Mouse (Mus musculus) lung, adult 2 months (tissue): Measurements from ENCODE around the gene Otogl. TPM values are rescaled to one million over a fixed set of nuclear protein-coding genes. Genes with fewer than 3 reads are reported as not detected.
"Not testable (repeated sequence)": the region's sequence is repeated elsewhere in the genome, so short reads cannot be mapped to it uniquely, and the experiment has no call there.

Experiments used
- DNase-seq: peaks from one replicate; pipeline ENCODE4 v3.0.0; 2022
- H3K4me1 ChIP-seq: fragments of 200-500 bp; 2 replicates; pipeline ENCODE4 v1.6.1; 2011; ENCODE audit warnings: low read length; ENCODE audit not compliant: control insufficient read depth, insufficient read depth
- H3K4me3 ChIP-seq: fragments of 200-500 bp; replicated peaks from 2 replicates; pipeline ENCODE3; 2011; ENCODE audit warnings: low read depth, mild to moderate bottlenecking, control low read depth, low read length; ENCODE audit errors: extremely low read depth
- CTCF ChIP-seq: fragments of 200-500 bp; IDR thresholded peaks from 2 replicates; pipeline ENCODE4 v1.5.1; 2011; ENCODE audit warnings: mild to moderate bottlenecking, low read length, control low read depth; ENCODE audit not compliant: insufficient read depth
- POLR2A ChIP-seq: fragments of 200-500 bp; IDR thresholded peaks from 2 replicates; pipeline ENCODE4 v1.6.1; 2011; ENCODE audit warnings: low read depth, mild to moderate bottlenecking, control low read depth, low read length, borderline replicate concordance; ENCODE audit errors: extremely low read depth
- WGBS: fragments of 180-500 bp; shearing (Covaris S2); methylation state at CpG from one replicate; pipeline ENCODE4 v1.1.7; 2018; 5-methylcytosine and 5-hydroxymethylcytosine counted together
- polyA plus RNA-seq: library from polyadenylated mRNA; depleted of rRNA; stranded (reverse); fragments of >200 nt; gene quantifications from 2 replicates; pipeline ENCODE4 v1.2.3, GENCODE M21; 2012

Otogl gene
- polyA plus RNA-seq, 1 experiment: 0.06 TPM

DNA sequence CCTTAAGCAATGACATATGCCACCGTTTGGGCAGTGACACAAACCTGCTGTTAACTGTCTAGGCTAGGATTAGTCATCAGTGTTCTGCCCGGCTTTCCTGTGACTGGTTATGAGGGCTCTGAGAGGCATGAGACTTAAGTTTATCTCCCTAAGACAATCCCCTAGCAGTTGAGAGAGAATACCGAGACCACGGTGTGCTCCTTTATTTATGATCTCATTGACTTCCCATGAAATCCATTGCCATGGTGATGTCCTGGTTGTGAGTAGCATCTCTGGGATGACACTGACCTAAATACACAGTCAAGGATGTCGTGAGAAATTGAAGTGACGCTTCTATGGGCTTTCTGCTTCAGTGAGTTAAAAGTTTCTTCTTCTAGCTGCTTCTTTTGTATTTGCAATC, 82.8 kb downstream of the Otogl start:
- WGBS: 83% methylated on average over 6 of the region's 6 CpGs
- no peak for DNase-seq

DNA sequence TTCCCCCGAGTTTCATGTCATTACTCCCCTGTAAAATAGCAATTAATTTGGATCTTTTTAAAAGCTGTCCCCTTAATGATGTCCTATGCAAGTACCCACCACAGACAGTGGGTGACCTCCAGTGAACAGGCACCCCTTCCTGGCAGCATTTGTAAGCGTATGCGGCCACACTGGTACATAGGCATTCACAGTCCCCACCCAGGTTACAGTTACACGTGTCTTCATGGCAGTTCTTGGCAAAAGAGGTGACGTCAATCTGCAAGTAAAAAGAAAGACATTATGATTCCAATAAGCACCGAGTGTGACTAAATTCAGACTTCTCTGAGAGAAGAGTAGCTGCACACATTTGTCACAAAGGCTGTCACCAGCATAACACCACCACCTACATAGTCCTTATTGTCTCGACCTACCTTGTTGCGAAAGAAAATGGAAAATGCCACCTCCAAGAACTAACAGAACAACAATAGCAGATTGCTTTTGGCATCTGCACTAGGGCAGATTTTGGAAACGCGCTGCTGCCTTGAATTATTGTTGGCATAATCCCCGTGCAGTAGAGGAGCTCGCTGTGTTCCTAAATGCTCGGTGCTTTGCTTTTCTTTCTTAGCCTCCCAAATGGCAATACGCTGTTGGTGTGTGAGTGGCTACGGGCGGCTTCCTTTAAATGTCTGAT, 98.0 kb downstream of the Otogl start:
- WGBS: 86% methylated on average over 16 of the region's 16 CpGs
- Histone ChIP-seq H3K4me3 (no peak overlapping the region), H3K4me1 (no peaks in the 10 kb centered on the region)
- DNase-seq: no peak
- TF ChIP-seq POLR2A (no peak), CTCF (no peak)

More for the DNA sequence above, 82.8 kb downstream of the Otogl start:
- Histone ChIP-seq H3K4me1 (no peaks in the 10 kb centered on the region), H3K4me3 (no peak overlapping the region)
- TF ChIP-seq CTCF: no peak
- TF ChIP-seq POLR2A: no peak

DNA sequence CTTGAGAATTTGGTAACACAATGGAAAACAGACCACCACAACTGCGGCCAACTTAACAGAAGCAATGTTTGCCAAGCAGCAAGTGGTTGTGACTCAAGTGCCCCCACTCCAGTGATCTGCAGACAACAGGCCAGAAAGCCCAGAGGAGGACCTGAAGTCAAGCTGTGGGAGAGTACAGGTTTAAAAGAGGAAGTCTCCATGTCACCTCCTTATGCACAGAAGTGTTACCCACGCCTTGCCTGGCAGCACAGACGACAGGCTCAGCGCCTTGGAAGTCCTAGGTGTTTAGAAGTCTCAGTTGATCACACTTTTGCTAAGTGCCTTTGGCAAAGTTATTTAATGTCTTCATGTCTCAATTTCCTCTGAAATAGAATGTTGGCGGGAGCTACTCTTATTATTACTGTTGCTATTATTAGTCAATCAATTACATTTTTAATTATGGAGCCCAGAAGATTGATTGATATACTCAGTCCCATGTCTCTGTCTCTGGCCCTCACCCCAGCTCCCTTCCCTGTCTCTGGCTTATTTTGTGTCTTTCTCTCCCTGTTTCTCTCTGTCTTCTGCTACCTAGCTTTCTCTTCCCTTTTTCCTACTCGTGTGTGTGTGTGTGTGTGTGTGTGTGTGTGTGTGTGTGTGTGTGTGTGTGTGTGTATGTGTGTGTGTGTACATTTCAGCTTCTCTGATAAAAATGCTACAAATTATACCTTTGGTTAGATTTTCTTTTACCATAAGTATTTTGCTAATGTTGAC, 101.1 kb downstream of the Otogl start:
- WGBS: 54% methylated on average over 6 of the region's 6 CpGs

DNA sequence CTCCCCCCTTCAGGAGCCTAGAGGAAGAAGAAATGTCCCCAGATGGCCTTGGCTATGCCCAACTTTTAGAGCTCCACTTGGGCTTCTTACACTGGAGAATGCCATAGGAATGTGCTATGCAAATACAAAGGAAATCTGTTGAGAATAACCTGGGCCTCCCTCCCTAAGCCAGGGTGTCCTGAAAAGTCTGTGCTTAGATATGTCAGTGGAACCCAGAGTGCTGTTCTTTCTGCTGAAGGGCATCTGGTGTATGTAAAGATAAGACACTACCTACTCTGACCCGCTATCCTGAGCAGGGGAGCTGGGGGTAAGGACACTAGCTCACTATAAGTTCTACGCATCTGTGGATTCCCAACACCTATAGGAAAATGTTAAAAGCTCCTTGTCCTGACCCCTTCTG, 106.7 kb downstream of the Otogl start:
- no peak for DNase-seq
- H3K4me3 ChIP-seq: no peak overlapping the region
- 70% methylated on average over 2 of the region's 2 CpGs for WGBS
- no peaks in the 10 kb centered on the region for H3K4me1 ChIP-seq
- TF ChIP-seq CTCF (no peak), POLR2A (no peak)

More for the DNA sequence above, 101.1 kb downstream of the Otogl start:
- peak; percentile 3 for DNase-seq
- no peaks in the 10 kb centered on the region for H3K4me1 ChIP-seq
- TF ChIP-seq CTCF (no peak), POLR2A (no peak)
- no peak overlapping the region for H3K4me3 ChIP-seq

DNA sequence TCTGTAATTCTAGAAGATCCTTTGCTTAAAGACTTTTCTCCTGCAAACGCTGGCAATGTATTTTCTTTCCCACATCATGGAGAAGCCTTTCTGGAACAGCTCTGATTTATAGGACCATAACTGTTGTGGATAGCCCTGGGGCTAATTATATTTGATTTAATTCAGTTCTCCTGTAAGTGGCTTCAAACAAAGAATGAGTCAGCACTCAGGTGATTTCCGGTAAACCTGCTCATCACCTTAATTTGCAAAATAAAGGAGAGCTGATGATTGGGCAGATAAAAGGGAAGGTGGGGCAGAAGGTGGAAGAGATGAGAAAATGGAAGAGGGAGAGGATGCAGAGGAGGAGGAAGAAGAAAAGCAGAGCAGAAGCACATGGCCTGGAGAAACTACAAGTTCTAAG, 107.6 kb downstream of the Otogl start:
- not testable (repeated sequence) for H3K4me3 ChIP-seq, DNase-seq, H3K4me1 ChIP-seq
- 72% methylated on average over 2 of the region's 2 CpGs for WGBS

DNA sequence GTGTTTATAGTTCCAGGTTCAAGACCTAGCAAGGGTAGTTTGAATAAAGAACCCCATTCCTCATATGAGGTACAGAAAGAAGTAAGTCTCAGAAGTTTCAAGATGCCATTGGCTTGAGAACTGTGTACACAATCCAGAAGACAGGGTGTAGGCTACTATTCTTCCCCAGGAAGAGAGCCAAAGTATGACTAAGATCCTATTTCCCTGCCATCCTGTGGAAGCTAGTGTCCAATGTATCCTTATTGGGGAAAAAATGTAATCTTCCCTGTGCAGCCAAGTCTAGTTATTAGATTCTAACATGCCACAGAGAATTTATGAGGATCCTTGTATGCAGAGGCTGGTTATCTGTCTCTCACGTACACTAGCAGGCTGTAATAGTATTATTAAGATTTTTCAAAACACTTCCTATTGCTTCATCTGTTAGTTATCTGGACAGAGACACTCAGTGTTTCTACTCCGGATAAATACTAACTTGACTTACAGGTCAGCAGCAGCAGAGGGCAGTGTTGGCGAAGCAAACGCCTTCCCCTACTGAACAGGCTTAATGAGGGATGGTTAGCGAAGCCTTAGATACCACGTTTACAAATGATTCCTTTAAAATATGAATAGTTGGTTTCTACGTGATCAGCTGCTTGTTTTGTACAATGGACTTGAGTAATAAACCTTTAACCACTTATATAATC, 112.1 kb downstream of the Otogl start:
- TF ChIP-seq CTCF (peak; percentile 88), POLR2A (no peak)
- 5% methylated on average over 7 of the region's 7 CpGs for WGBS
- H3K4me3 ChIP-seq: no peak overlapping the region
- no peaks in the 10 kb centered on the region for H3K4me1 ChIP-seq
- DNase-seq: peak; percentile 46

DNA sequence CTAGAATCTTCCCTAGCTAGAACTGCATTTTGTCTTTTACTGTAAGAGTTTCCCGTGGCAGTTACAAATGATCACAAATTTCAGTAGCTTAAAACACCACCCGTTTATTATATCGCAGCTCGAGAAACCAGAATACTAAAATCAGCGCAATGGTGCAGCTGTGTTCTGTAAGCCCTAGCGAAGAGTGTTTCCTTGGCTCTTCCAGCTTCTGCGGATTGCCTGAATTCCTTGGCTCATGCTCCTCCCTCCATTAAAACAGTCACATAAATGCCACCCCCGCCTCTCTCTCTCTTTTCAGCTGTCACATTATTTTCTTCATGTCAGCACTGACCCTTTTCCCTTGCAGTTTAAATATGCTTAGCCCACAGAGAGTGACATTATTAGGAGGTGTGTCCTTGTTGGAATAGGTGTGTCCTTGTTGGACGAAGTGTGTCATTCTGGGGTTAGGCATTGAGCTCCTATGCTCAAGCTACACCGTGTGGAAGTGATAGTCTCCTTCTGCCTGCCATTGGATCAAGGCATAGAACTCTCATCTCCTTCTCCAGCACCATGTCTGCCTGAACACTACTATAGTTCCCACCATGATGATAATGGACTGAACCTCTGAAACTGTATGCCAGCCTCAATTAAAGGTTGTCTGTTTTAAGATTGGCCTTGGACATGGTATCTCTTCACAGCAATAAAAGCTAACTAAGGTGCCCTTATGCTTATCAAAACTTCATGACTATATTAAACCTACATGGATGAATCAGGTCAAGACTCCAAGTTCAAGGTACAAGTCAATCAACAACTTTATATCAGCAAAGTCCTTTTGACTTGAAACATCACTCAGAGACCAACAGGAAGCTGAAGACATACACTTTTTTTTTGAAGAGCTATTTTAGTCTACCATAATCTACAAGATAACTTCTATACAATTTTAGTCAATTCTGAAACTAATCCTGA, 116.8 kb downstream of the Otogl start:
- H3K4me1 ChIP-seq: no peaks in the 10 kb centered on the region
- DNase-seq: no peak
- 59% methylated on average over 10 of the region's 10 CpGs for WGBS
- TF ChIP-seq POLR2A (no peak), CTCF (no peak)
- H3K4me3 ChIP-seq: no peak overlapping the region

DNA sequence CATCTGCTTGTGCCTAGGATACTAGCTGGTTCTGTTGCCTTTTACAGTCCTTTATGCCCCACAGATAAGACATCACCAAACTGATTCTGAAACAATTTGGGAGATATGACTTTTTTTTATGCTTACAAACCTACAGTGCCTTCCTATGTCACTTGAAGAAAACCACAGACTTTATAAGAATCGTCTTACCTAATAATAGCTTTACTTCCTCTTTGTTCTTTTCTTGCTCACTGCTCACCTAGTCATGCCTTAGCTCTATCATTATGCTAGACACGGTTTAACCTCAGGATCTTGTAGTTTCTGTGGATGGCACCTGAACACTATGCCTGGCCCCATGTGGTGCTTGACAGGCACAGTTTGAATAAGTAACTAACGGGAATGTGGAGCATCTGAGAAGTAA, 119.4 kb downstream of the Otogl start:
- H3K4me1 ChIP-seq: no peaks in the 10 kb centered on the region
- TF ChIP-seq POLR2A: no peak
- TF ChIP-seq CTCF: no peak
- DNase-seq: no peak
- H3K4me3 ChIP-seq: no peak overlapping the region
- 67% methylated on average over 3 of the region's 3 CpGs for WGBS

DNA sequence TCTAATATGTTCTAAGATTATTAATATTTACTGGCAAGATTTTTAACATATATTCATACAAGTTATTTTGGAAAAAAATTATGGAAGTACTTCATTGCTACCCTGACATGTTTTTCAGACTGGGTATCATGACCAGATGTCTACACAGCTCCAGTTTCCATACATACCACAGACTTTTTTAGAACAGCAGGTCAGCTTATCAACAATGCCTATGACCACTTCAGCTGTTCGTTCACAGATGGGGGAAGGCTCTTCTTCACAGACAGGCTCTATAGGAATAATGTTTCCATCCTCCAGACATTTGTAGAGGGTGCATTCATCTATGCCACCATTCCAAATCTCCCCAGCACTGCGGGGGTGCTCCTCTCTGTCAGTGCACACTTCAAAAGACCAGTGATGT, 132.4 kb downstream of the Otogl start:
- WGBS: 53% methylated on average over 2 of the region's 2 CpGs
- H3K4me1 ChIP-seq: no peaks in the 10 kb centered on the region
- no peak overlapping the region for H3K4me3 ChIP-seq
- DNase-seq: no peak
- TF ChIP-seq CTCF (no peak), POLR2A (no peak)

DNA sequence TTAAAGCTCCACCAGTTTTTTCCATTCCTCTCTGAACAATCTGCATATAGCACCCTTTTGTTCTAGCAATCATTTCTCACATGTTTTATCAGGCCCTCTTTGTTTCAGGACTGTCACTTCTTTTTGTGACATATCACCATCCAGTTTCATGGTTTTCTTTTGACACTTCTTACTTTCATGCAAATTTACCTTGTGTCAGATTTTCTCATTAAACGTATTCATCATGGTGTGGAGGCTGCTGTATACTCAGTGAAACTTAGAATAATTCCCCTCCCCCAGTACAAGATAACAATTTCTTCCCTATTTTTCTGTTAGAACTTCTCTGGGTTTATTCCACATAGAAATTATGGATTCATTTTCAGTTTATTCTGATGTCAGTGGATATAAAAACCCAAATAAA, 152.3 kb downstream of the Otogl start:
- TF ChIP-seq POLR2A: no peak
- no peaks in the 10 kb centered on the region for H3K4me1 ChIP-seq
- H3K4me3 ChIP-seq: no peak overlapping the region
- 82% methylated on average over 1 of the region's 1 CpGs for WGBS
- DNase-seq: no peak
